Mouse (Mus musculus): ENCODE measurements around the gene Gm960.

GRCm38 (mm10) chr19:4619461-4619860 is 79.0 kb downstream of the Gm960 start:
- TF ChIP-seq POLR2A (IDR thresholded peaks at IDR 0.05; ENCODE audit: low read depth, low read length): no peak
- no peak for TF ChIP-seq CTCF (IDR thresholded peaks at IDR 0.05; ENCODE audit: extremely low read depth, insufficient read length, insufficient replicate concordance, low read depth, low read length)
